Mouse (Mus musculus): Measurements from ENCODE around the gene Erich2. TPM values are rescaled to one million over a fixed set of nuclear protein-coding genes. Genes with fewer than 3 reads are reported as not detected.

Erich2 gene
- polyA plus RNA-seq, 1 experiment, result 0.09 TPM

DNA sequence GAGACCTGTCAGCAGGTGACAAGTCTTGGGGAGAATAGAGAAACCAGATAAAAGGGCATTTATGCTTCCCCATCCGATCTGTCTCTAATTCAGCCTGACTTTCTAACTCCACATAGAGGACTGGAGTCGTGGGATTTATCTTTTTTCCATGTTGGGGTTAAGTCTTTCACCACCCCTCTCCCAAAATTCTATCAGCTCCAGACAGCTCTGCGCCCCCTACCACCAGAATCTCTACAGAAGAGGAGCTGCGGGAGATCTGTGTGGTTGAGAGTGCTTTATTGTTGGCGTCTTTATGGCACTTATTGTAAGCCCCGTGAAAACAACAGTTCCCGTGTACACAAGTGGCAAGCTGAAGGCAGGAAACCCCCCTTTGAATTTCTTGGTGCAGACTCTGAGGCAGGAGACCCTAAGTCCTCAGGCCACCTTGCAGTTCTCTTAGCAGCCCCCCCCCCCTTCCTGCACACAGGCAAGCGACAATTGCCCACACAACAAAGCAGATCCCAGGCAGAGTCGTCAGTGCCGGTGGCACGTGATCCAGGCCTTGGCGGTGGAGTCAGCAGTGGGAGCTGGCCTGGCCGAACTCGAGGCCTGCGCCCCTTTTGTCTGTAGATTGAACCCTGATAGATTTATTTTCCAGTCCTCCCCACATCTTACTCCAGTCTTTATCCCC, 56.2 kb downstream of the Erich2 start:
- 14% methylated on average over 15 of the region's 15 CpGs for WGBS
- TF ChIP-seq POLR2A (IDR thresholded peaks at IDR 0.05; ENCODE audit: control insufficient read depth, extremely low read depth, insufficient read depth, low read length, poor library complexity) (no peak), CTCF (IDR thresholded peaks at IDR 0.05; ENCODE audit: borderline replicate concordance, control insufficient read depth, extremely low read depth, insufficient read depth, low read length, poor library complexity) (no peak)
- H3K27me3 ChIP-seq (ENCODE audit: control insufficient read depth, insufficient read depth, low read length), result peaks cover 34% of the 10 kb centered on the region
- no peak overlapping the region for H3K27ac ChIP-seq (ENCODE audit: control insufficient read depth, insufficient read depth, low read length)
- no peak for DNase-seq
- peaks cover 4% of the 10 kb centered on the region; the same call in 1 of the 2 replicates for H3K4me1 ChIP-seq (replicated peaks; ENCODE audit: control insufficient read depth, insufficient read depth, low read length)
- H3K36me3 ChIP-seq (ENCODE audit: control insufficient read depth, insufficient read depth, low read length), result no peaks in the 10 kb centered on the region
- H3K4me3 ChIP-seq (ENCODE audit: control insufficient read depth, insufficient read depth, low read length), result no peak overlapping the region

DNA sequence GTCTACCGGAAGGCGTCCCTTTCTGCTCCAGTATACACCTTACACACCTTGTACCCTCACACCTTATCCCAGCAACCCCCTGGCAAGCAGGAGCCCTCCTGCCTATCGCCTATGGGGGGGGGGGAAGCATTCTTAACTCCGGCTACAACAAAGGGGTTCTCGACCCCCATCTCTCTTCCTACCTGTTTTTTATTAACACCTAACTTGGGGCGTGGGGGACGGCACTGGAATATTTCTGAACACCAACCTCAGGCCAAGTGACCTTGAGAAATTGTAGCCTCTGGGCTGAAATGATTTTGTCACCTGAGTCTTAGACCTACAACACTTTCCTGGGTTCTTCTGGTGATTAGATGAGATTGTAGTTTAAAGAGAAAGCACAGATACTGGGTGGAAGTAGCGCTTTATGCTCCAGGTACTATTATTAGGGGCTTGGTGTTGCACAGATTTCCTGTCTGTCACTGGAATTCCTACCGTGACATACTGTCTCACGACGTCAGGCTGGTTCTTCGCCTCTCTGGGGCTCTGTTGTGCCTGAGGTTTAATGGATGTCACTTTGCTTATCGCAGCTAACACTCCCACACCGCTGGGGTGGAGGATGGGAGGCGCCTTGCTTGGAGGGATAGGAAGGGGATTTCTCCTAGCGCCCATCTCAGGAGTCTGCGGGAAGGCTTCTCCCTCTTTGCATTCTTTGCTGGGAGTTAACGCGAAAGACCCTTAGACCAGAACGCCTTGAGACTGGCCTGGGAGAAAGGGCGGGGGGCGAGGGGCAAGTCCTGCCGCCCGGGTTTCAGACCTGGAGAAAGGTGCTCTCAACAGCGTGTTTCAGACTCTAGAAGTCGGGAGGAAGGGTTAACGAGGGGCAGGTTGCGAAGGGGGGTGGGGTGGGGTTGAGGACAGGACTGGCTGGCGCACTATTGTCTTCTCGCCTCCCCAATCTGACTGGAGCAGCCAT, 57.3 kb downstream of the Erich2 start:
- H3K4me1 ChIP-seq (replicated peaks; ENCODE audit: control insufficient read depth, insufficient read depth, low read length), result peaks cover 4% of the 10 kb centered on the region; the same call in 1 of the 2 replicates
- DNase-seq, result no peak
- WGBS, result 16% methylated on average over 30 of the region's 30 CpGs
- peaks cover 32% of the 10 kb centered on the region for H3K27me3 ChIP-seq (ENCODE audit: control insufficient read depth, insufficient read depth, low read length)
- H3K4me3 ChIP-seq (ENCODE audit: control insufficient read depth, insufficient read depth, low read length), result no peak overlapping the region
- TF ChIP-seq POLR2A (IDR thresholded peaks at IDR 0.05; ENCODE audit: control insufficient read depth, extremely low read depth, insufficient read depth, low read length, poor library complexity) (no peak), CTCF (IDR thresholded peaks at IDR 0.05; ENCODE audit: borderline replicate concordance, control insufficient read depth, extremely low read depth, insufficient read depth, low read length, poor library complexity) (no peak)
- no peaks in the 10 kb centered on the region for H3K36me3 ChIP-seq (ENCODE audit: control insufficient read depth, insufficient read depth, low read length)
- H3K27ac ChIP-seq (ENCODE audit: control insufficient read depth, insufficient read depth, low read length), result no peak overlapping the region

- DNase-seq, result no peak
- TF ChIP-seq CTCF (IDR thresholded peaks at IDR 0.05; ENCODE audit: borderline replicate concordance, control insufficient read depth, extremely low read depth, insufficient read depth, low read length, poor library complexity) (no peak), POLR2A (IDR thresholded peaks at IDR 0.05; ENCODE audit: control insufficient read depth, extremely low read depth, insufficient read depth, low read length, poor library complexity) (no peak)
- Histone ChIP-seq H3K4me3 (ENCODE audit: control insufficient read depth, insufficient read depth, low read length) (no peak overlapping the region), H3K27ac (ENCODE audit: control insufficient read depth, insufficient read depth, low read length) (no peak overlapping the region), H3K36me3 (ENCODE audit: control insufficient read depth, insufficient read depth, low read length) (no peaks in the 10 kb centered on the region), H3K4me1 (replicated peaks; ENCODE audit: control insufficient read depth, insufficient read depth, low read length) (peaks cover 4% of the 10 kb centered on the region; the same call in 1 of the 2 replicates), H3K27me3 (ENCODE audit: control insufficient read depth, insufficient read depth, low read length) (peaks cover 32% of the 10 kb centered on the region)
- 11% methylated on average over 18 of the region's 18 CpGs for WGBS
Measured at GRCm38 (mm10) chr2:70566603-70566981, 58.0 kb downstream of the Erich2 start.

GRCm38 (mm10) chr2:70567071-70567681, 58.6 kb downstream of the Erich2 start:
- H3K4me1 ChIP-seq (replicated peaks; ENCODE audit: control insufficient read depth, insufficient read depth, low read length), result peaks cover 4% of the 10 kb centered on the region; the same call in 1 of the 2 replicates
- DNase-seq, result no peak
- H3K36me3 ChIP-seq (ENCODE audit: control insufficient read depth, insufficient read depth, low read length), result no peaks in the 10 kb centered on the region
- TF ChIP-seq POLR2A (IDR thresholded peaks at IDR 0.05; ENCODE audit: control insufficient read depth, extremely low read depth, insufficient read depth, low read length, poor library complexity) (no peak), CTCF (IDR thresholded peaks at IDR 0.05; ENCODE audit: borderline replicate concordance, control insufficient read depth, extremely low read depth, insufficient read depth, low read length, poor library complexity) (no peak)
- H3K27me3 ChIP-seq (ENCODE audit: control insufficient read depth, insufficient read depth, low read length), result peaks cover 30% of the 10 kb centered on the region
- 13% methylated on average over 23 of the region's 23 CpGs for WGBS
- H3K27ac ChIP-seq (ENCODE audit: control insufficient read depth, insufficient read depth, low read length), result no peak overlapping the region
- no peak overlapping the region for H3K4me3 ChIP-seq (ENCODE audit: control insufficient read depth, insufficient read depth, low read length)

DNA sequence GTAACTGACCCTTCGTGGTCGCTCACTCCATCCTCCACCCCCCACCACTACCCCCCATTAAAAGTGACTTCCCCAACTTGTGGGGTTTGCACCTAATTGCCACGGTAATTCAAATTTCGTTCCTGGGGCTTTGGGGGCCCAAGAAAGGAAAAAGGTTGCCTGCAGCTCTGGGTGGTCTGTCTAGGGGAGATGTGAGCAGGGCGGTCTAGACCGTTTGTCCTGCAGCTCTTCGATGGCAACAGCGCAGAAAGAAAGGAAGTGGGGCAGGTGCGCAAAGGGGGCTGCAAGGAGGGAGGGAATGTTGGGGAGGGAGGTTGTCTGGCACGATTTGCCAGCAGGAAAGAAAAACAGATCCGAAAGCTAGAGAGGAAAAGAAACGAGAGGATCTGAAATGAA, 59.1 kb downstream of the Erich2 start:
- Histone ChIP-seq H3K27me3 (ENCODE audit: control insufficient read depth, insufficient read depth, low read length) (peaks cover 28% of the 10 kb centered on the region), H3K27ac (ENCODE audit: control insufficient read depth, insufficient read depth, low read length) (no peak overlapping the region), H3K4me1 (replicated peaks; ENCODE audit: control insufficient read depth, insufficient read depth, low read length) (peaks cover 4% of the 10 kb centered on the region; the same call in 1 of the 2 replicates), H3K36me3 (ENCODE audit: control insufficient read depth, insufficient read depth, low read length) (no peaks in the 10 kb centered on the region), H3K4me3 (ENCODE audit: control insufficient read depth, insufficient read depth, low read length) (no peak overlapping the region)
- TF ChIP-seq POLR2A (IDR thresholded peaks at IDR 0.05; ENCODE audit: control insufficient read depth, extremely low read depth, insufficient read depth, low read length, poor library complexity) (no peak), CTCF (IDR thresholded peaks at IDR 0.05; ENCODE audit: borderline replicate concordance, control insufficient read depth, extremely low read depth, insufficient read depth, low read length, poor library complexity) (no peak)
- WGBS, result 5% methylated on average over 12 of the region's 12 CpGs
- no peak for DNase-seq

Data from thymus, adult 2 months (tissue).